Mouse (Mus musculus) intestine, postnatal 0 days (tissue): ENCODE data around the gene Dmrt2. TPM values are rescaled to one million over a fixed set of nuclear protein-coding genes. Genes with fewer than 3 reads are reported as not detected.
A peak's percentile ranks its signal among the peaks of the same experiment; 100 is the strongest.

Experiments used
- ATAC-seq: fragments of 200-750 bp; cut with Nextera tagmentation; 2 replicates; pipeline ENCODE4 v1.8.0; 2017; ENCODE audit warnings: mild to moderate bottlenecking, moderate TSS enrichment, moderate library complexity
- H3K27ac ChIP-seq: fragments of 300-500 bp; sonication (generic); 2 replicates; pipeline ENCODE4 v1.5.1; 2014; ENCODE audit warnings: mild to moderate bottlenecking, low read depth, low read length, moderate library complexity
- H3K27me3 ChIP-seq: fragments of 300-500 bp; sonication (generic); replicated peaks from 2 replicates; pipeline ENCODE4 v1.6.1; 2014; ENCODE audit warnings: low read length, mixed read lengths; ENCODE audit not compliant: control insufficient read depth, insufficient read depth
- H3K36me3 ChIP-seq: fragments of 300-500 bp; sonication (generic); 2 replicates; pipeline ENCODE4 v1.6.1; 2014; ENCODE audit warnings: mild to moderate bottlenecking, moderate library complexity; ENCODE audit not compliant: control insufficient read depth, insufficient read depth
- H3K4me1 ChIP-seq: fragments of 300-500 bp; sonication (generic); replicated peaks from 2 replicates; pipeline ENCODE4 v1.6.1; 2014; ENCODE audit warnings: antibody characterized with exemption, low read length, mixed read lengths; ENCODE audit not compliant: control insufficient read depth, insufficient read depth
- H3K4me2 ChIP-seq: fragments of 300-500 bp; sonication (generic); replicated peaks from 2 replicates; pipeline ENCODE4 v1.6.1; 2014; ENCODE audit warnings: low read depth, mild to moderate bottlenecking, moderate library complexity
- H3K4me3 ChIP-seq: fragments of 300-500 bp; sonication (generic); 2 replicates; pipeline ENCODE4 v1.5.1; 2014; ENCODE audit warnings: low read depth, low read length
- H3K9ac ChIP-seq: fragments of 300-500 bp; sonication (generic); 2 replicates; pipeline ENCODE4 v1.6.1; 2014; ENCODE audit warnings: mild to moderate bottlenecking, low read depth, low read length
- H3K9me3 ChIP-seq: fragments of 300-500 bp; sonication (generic); 2 replicates; pipeline ENCODE4 v1.6.1; 2016; ENCODE audit warnings: mixed run types; ENCODE audit not compliant: control insufficient read depth
- CTCF ChIP-seq: sonication (generic); IDR thresholded peaks from 2 replicates; pipeline ENCODE4 v1.5.1; 2016; ENCODE audit warnings: low read depth, mild to moderate bottlenecking, control low read depth, antibody characterized with exemption, moderate library complexity
- WGBS: fragments of 180-500 bp; shearing (Covaris S2); extraction: QIAGEN DNeasy Blood & Tissue Kit; methylation state at CpG from one replicate; pipeline ENCODE4 v1.1.7; 2014; 5-methylcytosine and 5-hydroxymethylcytosine counted together
- polyA plus RNA-seq: library from polyadenylated mRNA; unstranded; fragments of >200 nt; fragmentation: Nextera tagmentation; extraction: Ambion mirVana; gene quantifications from 2 replicates; pipeline ENCODE4 v1.2.1, GENCODE M21; 2015

Dmrt2 gene
- polyA plus RNA-seq, 1 experiment from 2014 or later: 0.16 TPM

GRCm38 (mm10) chr19:25647136-25647535 is 25.1 kb upstream of the Dmrt2 start:
- no peak overlapping the region for H3K4me3 ChIP-seq
- H3K4me1 ChIP-seq: no peaks in the 10 kb centered on the region
- H3K27me3 ChIP-seq: no peaks in the 10 kb centered on the region
- H3K36me3 ChIP-seq: no peaks in the 10 kb centered on the region
- WGBS: 58% methylated on average over 3 of the region's 3 CpGs
- no peak overlapping the region for H3K4me2 ChIP-seq
- ATAC-seq: no peak
- H3K27ac ChIP-seq: no peak overlapping the region
- no peak overlapping the region for H3K9ac ChIP-seq
- H3K9me3 ChIP-seq: no peaks in the 10 kb centered on the region
- no peak for TF ChIP-seq CTCF

GRCm38 (mm10) chr19:25648701-25649100 is 23.5 kb upstream of the Dmrt2 start:
- ATAC-seq: no peak
- Histone ChIP-seq H3K9me3 (no peaks in the 10 kb centered on the region), H3K4me1 (no peaks in the 10 kb centered on the region), H3K9ac (no peak overlapping the region), H3K27me3 (no peaks in the 10 kb centered on the region), H3K27ac (no peak overlapping the region), H3K4me2 (no peak overlapping the region), H3K4me3 (no peak overlapping the region), H3K36me3 (no peaks in the 10 kb centered on the region)
- no peak for TF ChIP-seq CTCF
- WGBS: 57% methylated on average over 4 of the region's 4 CpGs

GRCm38 (mm10) chr19:25650474-25650873 is 21.7 kb upstream of the Dmrt2 start:
- H3K4me3 ChIP-seq: no peak overlapping the region
- H3K4me2 ChIP-seq: no peak overlapping the region
- no peak for ATAC-seq
- no peak overlapping the region for H3K27ac ChIP-seq
- no peak overlapping the region for H3K9ac ChIP-seq
- no peaks in the 10 kb centered on the region for H3K4me1 ChIP-seq
- no peak for TF ChIP-seq CTCF
- H3K9me3 ChIP-seq: no peaks in the 10 kb centered on the region
- no peaks in the 10 kb centered on the region for H3K27me3 ChIP-seq
- no peaks in the 10 kb centered on the region for H3K36me3 ChIP-seq
- WGBS: 56% methylated on average over 10 of the region's 10 CpGs

- no peak for TF ChIP-seq CTCF
- no peak overlapping the region for H3K4me3 ChIP-seq
- H3K9ac ChIP-seq: no peak overlapping the region
- H3K27me3 ChIP-seq: no peaks in the 10 kb centered on the region
- 73% methylated on average over 5 of the region's 5 CpGs for WGBS
- no peaks in the 10 kb centered on the region for H3K9me3 ChIP-seq
- H3K36me3 ChIP-seq: no peaks in the 10 kb centered on the region
- no peak overlapping the region for H3K4me2 ChIP-seq
- no peak for ATAC-seq
- H3K27ac ChIP-seq: no peak overlapping the region
- H3K4me1 ChIP-seq: no peaks in the 10 kb centered on the region
These were observed 19.7 kb upstream of the Dmrt2 start for GRCm38 (mm10) chr19:25652560-25652959.

- no peak overlapping the region for H3K9ac ChIP-seq
- H3K27ac ChIP-seq: no peak overlapping the region
- no peak overlapping the region for H3K4me3 ChIP-seq
- ATAC-seq: no peak
- no peaks in the 10 kb centered on the region for H3K4me1 ChIP-seq
- no peak overlapping the region for H3K4me2 ChIP-seq
- WGBS: 61% methylated on average over 12 of the region's 12 CpGs
- H3K9me3 ChIP-seq: no peaks in the 10 kb centered on the region
- TF ChIP-seq CTCF: no peak
- H3K36me3 ChIP-seq: no peaks in the 10 kb centered on the region
- no peaks in the 10 kb centered on the region for H3K27me3 ChIP-seq
These were observed 18.0 kb upstream of the Dmrt2 start for GRCm38 (mm10) chr19:25654034-25654749.

GRCm38 (mm10) chr19:25665486-25666339 is 6.5 kb upstream of the Dmrt2 start:
- Histone ChIP-seq H3K27me3 (peaks cover 77% of the 10 kb centered on the region), H3K9ac (no peak overlapping the region), H3K27ac (no peak overlapping the region), H3K4me2 (no peak overlapping the region), H3K9me3 (no peaks in the 10 kb centered on the region), H3K4me3 (0 out of 2 replicates have a peak overlapping the region, but pooled peaks have one; percentile 1), H3K4me1 (no peaks in the 10 kb centered on the region), H3K36me3 (no peaks in the 10 kb centered on the region)
- peak; percentile 37; the same call in 1 of the 2 replicates for TF ChIP-seq CTCF
- 4% methylated on average over 31 of the region's 31 CpGs for WGBS
- no peak for ATAC-seq
